Mouse (Mus musculus) midbrain, embryonic 12.5 days (tissue): Measurements from ENCODE around the gene Ap1b1. TPM values are rescaled to one million over a fixed set of nuclear protein-coding genes. Genes with fewer than 3 reads are reported as not detected.

Experiments
- ATAC-seq: fragments of 200-750 bp; cut with Nextera tagmentation; 2 replicates; pipeline ENCODE4 v1.8.0; 2017; ENCODE audit warnings: low read depth, moderate TSS enrichment, moderate library complexity; ENCODE audit not compliant: low FRiP score
- H3K27ac ChIP-seq: fragments of 300-500 bp; sonication (generic); replicated peaks from 2 replicates; pipeline ENCODE4 v1.5.1; 2016; ENCODE audit warnings: mild to moderate bottlenecking
- H3K27me3 ChIP-seq: fragments of 300-500 bp; sonication (generic); 2 replicates; pipeline ENCODE4 v1.6.1; 2016; ENCODE audit warnings: mild to moderate bottlenecking
- H3K36me3 ChIP-seq: fragments of 300-500 bp; sonication (generic); 2 replicates; pipeline ENCODE4 v1.6.1; 2016
- H3K4me1 ChIP-seq: fragments of 300-500 bp; sonication (generic); 2 replicates; pipeline ENCODE4 v1.6.1; 2016
- H3K4me2 ChIP-seq: fragments of 300-500 bp; sonication (generic); replicated peaks from 2 replicates; pipeline ENCODE4 v1.6.1; 2016; ENCODE audit warnings: mild to moderate bottlenecking, moderate library complexity
- H3K4me3 ChIP-seq: fragments of 300-500 bp; sonication (generic); 2 replicates; pipeline ENCODE4 v1.5.1; 2016; ENCODE audit warnings: mild to moderate bottlenecking
- H3K9ac ChIP-seq: fragments of 300-500 bp; sonication (generic); replicated peaks from 2 replicates; pipeline ENCODE4 v1.6.1; 2016; ENCODE audit warnings: mild to moderate bottlenecking, moderate library complexity
- H3K9me3 ChIP-seq: fragments of 300-500 bp; sonication (generic); 2 replicates; pipeline ENCODE4 v1.6.1; 2016; ENCODE audit warnings: mild to moderate bottlenecking
- WGBS: fragments of 180-500 bp; shearing (Covaris S2); methylation state at CpG from one replicate; pipeline ENCODE4 v1.1.7; 2016; 5-methylcytosine and 5-hydroxymethylcytosine counted together
- polyA plus RNA-seq: library from polyadenylated mRNA; unstranded; fragments of >200 nt; fragmentation: Nextera tagmentation; extraction: Ambion mirVana; gene quantifications from 2 replicates; pipeline ENCODE4 v1.2.1, GENCODE M21; 2016

The Ap1b1 gene
- polyA plus RNA-seq, 1 experiment from 2014 or later = 75.9 TPM

- ATAC-seq = no peak
- 83% methylated on average over 2 of the region's 2 CpGs for WGBS
- Histone ChIP-seq H3K36me3 (peaks cover 14% of the 10 kb centered on the region), H3K4me2 (no peak overlapping the region), H3K9me3 (no peaks in the 10 kb centered on the region), H3K4me3 (no peak overlapping the region), H3K9ac (no peak overlapping the region), H3K4me1 (peaks cover 6% of the 10 kb centered on the region), H3K27me3 (no peaks in the 10 kb centered on the region), H3K27ac (no peak overlapping the region)
Measured at GRCm38 (mm10) chr11:4992471-4992870, 5.8 kb downstream of the Ap1b1 start.

GRCm38 (mm10) chr11:4995676-4996075 lies 9.1 kb downstream of the Ap1b1 start:
- peaks cover 13% of the 10 kb centered on the region; the same call in 1 of the 2 replicates for H3K36me3 ChIP-seq
- H3K4me1 ChIP-seq = peaks cover 5% of the 10 kb centered on the region; the same call in 1 of the 2 replicates
- H3K4me3 ChIP-seq = no peak overlapping the region
- no peak for ATAC-seq
- H3K9me3 ChIP-seq = no peaks in the 10 kb centered on the region
- H3K27me3 ChIP-seq = no peaks in the 10 kb centered on the region
- no peak overlapping the region for H3K4me2 ChIP-seq
- no peak overlapping the region for H3K27ac ChIP-seq
- WGBS = 93% methylated on average over 3 of the region's 3 CpGs
- no peak overlapping the region for H3K9ac ChIP-seq

GRCm38 (mm10) chr11:4996621-4997199 lies 10.1 kb downstream of the Ap1b1 start:
- no peak overlapping the region for H3K9ac ChIP-seq
- H3K4me3 ChIP-seq = no peak overlapping the region
- no peak overlapping the region for H3K27ac ChIP-seq
- WGBS = 91% methylated on average over 5 of the region's 5 CpGs
- H3K36me3 ChIP-seq = peaks cover 16% of the 10 kb centered on the region; the same call in 1 of the 2 replicates
- H3K9me3 ChIP-seq = no peaks in the 10 kb centered on the region
- H3K4me1 ChIP-seq = peaks cover 5% of the 10 kb centered on the region; the same call in 1 of the 2 replicates
- H3K4me2 ChIP-seq = no peak overlapping the region
- no peaks in the 10 kb centered on the region for H3K27me3 ChIP-seq
- no peak for ATAC-seq

GRCm38 (mm10) chr11:4998352-4998751 lies 11.7 kb downstream of the Ap1b1 start:
- Histone ChIP-seq H3K4me1 (peaks cover 5% of the 10 kb centered on the region; the same call in 1 of the 2 replicates), H3K4me2 (no peak overlapping the region), H3K4me3 (no peak overlapping the region), H3K9me3 (no peaks in the 10 kb centered on the region), H3K9ac (no peak overlapping the region), H3K27ac (no peak overlapping the region), H3K36me3 (peaks cover 21% of the 10 kb centered on the region), H3K27me3 (no peaks in the 10 kb centered on the region)
- no peak for ATAC-seq
- WGBS = 39% methylated on average over 3 of the region's 3 CpGs

DNA sequence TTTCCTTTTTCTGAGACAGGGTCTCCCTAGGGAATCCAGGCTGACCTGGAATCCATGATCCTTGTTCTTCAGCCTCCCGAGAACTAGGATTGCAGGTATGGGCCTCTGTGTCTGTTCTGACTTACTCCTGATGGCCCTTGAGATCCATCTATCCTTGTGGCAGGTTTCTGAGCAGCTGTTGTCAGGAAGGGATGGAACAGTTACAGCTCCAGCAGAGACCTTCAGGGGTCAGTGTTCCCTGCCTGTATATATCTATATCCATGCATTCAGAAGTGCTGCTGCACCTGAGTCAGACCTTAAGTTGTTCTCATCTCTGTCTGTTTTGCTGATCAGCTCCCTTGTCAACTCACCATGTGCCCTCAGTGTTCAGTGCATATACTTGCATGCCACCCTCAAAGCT lies 12.1 kb downstream of the Ap1b1 start:
- no peak for ATAC-seq
- WGBS = 67% methylated on average over 1 of the region's 1 CpGs
- no peak overlapping the region for H3K27ac ChIP-seq
- H3K27me3 ChIP-seq = no peaks in the 10 kb centered on the region
- no peak overlapping the region for H3K4me3 ChIP-seq
- peaks cover 25% of the 10 kb centered on the region for H3K36me3 ChIP-seq
- no peak overlapping the region for H3K4me2 ChIP-seq
- H3K9ac ChIP-seq = no peak overlapping the region
- peaks cover 5% of the 10 kb centered on the region; the same call in 1 of the 2 replicates for H3K4me1 ChIP-seq
- H3K9me3 ChIP-seq = no peaks in the 10 kb centered on the region

GRCm38 (mm10) chr11:5000241-5000640 lies 13.6 kb downstream of the Ap1b1 start:
- Histone ChIP-seq H3K36me3 (peaks cover 26% of the 10 kb centered on the region), H3K9ac (no peak overlapping the region), H3K4me1 (peaks cover 5% of the 10 kb centered on the region; the same call in 1 of the 2 replicates), H3K9me3 (no peaks in the 10 kb centered on the region), H3K4me2 (no peak overlapping the region), H3K27ac (no peak overlapping the region), H3K4me3 (no peak overlapping the region), H3K27me3 (no peaks in the 10 kb centered on the region)
- ATAC-seq = no peak
- 100% methylated on average over 1 of the region's 1 CpGs for WGBS

GRCm38 (mm10) chr11:5002826-5003225 lies 16.2 kb downstream of the Ap1b1 start:
- ATAC-seq = no peak
- H3K4me3 ChIP-seq = no peak overlapping the region
- no peaks in the 10 kb centered on the region for H3K9me3 ChIP-seq
- no peaks in the 10 kb centered on the region for H3K27me3 ChIP-seq
- H3K4me2 ChIP-seq = no peak overlapping the region
- no peak overlapping the region for H3K27ac ChIP-seq
- peaks cover 26% of the 10 kb centered on the region for H3K36me3 ChIP-seq
- no peak overlapping the region for H3K9ac ChIP-seq
- WGBS = 89% methylated on average over 4 of the region's 4 CpGs
- peaks cover 5% of the 10 kb centered on the region; the same call in 1 of the 2 replicates for H3K4me1 ChIP-seq

DNA sequence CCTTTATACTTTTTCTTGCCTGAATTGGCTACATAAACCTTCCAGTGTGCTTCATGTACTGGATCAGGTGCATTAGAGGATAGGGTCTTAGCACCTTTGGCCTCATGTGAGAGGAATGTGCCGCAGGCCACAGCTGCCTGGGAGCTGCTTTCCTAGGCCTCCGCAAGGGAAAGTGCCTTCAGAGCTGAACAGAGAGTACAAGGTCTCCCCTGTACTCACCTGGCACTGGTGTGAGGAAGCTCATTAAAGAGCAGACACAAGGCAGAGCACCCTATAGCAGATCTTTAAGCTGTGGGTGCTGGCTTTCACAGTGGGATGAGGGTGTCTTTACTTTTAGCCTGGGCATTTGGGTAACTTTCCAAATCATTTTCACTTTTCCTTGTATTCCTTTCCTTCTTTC lies 18.9 kb downstream of the Ap1b1 start:
- Histone ChIP-seq H3K9me3 (no peaks in the 10 kb centered on the region), H3K9ac (no peak overlapping the region), H3K27me3 (no peaks in the 10 kb centered on the region), H3K36me3 (peaks cover 17% of the 10 kb centered on the region), H3K4me1 (no peaks in the 10 kb centered on the region), H3K4me3 (no peak overlapping the region), H3K4me2 (no peak overlapping the region), H3K27ac (no peak overlapping the region)
- WGBS = 87% methylated on average over 2 of the region's 2 CpGs
- ATAC-seq = no peak

GRCm38 (mm10) chr11:5007186-5007585 lies 20.6 kb downstream of the Ap1b1 start:
- Histone ChIP-seq H3K36me3 (peaks cover 22% of the 10 kb centered on the region), H3K9ac (no peak overlapping the region), H3K4me1 (no peaks in the 10 kb centered on the region), H3K4me2 (no peak overlapping the region), H3K27me3 (no peaks in the 10 kb centered on the region), H3K27ac (no peak overlapping the region), H3K9me3 (no peaks in the 10 kb centered on the region), H3K4me3 (no peak overlapping the region)
- 82% methylated on average over 1 of the region's 1 CpGs for WGBS
- ATAC-seq = no peak

DNA sequence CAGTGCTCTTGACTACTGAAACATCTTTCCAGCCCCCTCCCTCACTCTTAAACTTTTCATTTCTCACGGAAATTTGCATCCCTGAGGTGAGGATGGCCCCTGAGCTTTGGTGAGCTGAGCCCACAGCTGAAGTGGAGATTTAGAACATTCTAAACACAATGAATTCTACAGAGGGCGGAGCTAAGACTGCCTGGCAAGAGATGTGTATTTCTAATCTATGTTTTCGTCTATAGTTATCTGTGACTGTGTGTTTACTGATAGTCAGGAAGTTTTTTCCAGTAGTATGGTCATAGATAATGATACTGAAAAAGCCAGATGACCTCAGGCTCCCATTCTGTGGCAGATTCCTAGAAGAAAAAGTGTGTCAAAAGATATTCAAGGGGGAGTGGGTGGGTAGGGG lies 22.2 kb downstream of the Ap1b1 start:
- no peak overlapping the region for H3K4me3 ChIP-seq
- no peaks in the 10 kb centered on the region for H3K9me3 ChIP-seq
- ATAC-seq = no peak
- WGBS = 81% methylated on average over 3 of the region's 3 CpGs
- H3K27me3 ChIP-seq = no peaks in the 10 kb centered on the region
- H3K36me3 ChIP-seq = peaks cover 24% of the 10 kb centered on the region
- H3K4me2 ChIP-seq = no peak overlapping the region
- H3K9ac ChIP-seq = no peak overlapping the region
- H3K27ac ChIP-seq = no peak overlapping the region
- no peaks in the 10 kb centered on the region for H3K4me1 ChIP-seq

GRCm38 (mm10) chr11:5009354-5010074 lies 22.9 kb downstream of the Ap1b1 start:
- no peaks in the 10 kb centered on the region for H3K27me3 ChIP-seq
- ATAC-seq = no peak

GRCm38 (mm10) chr11:5010205-5010604 lies 23.6 kb downstream of the Ap1b1 start:
- no peak overlapping the region for H3K27ac ChIP-seq
- H3K27me3 ChIP-seq = no peaks in the 10 kb centered on the region
- no peaks in the 10 kb centered on the region for H3K9me3 ChIP-seq
- ATAC-seq = no peak
- no peaks in the 10 kb centered on the region for H3K4me1 ChIP-seq
- 84% methylated on average over 1 of the region's 1 CpGs for WGBS
- no peak overlapping the region for H3K4me3 ChIP-seq
- H3K9ac ChIP-seq = no peak overlapping the region
- peaks cover 37% of the 10 kb centered on the region for H3K36me3 ChIP-seq
- H3K4me2 ChIP-seq = no peak overlapping the region

More at GRCm38 (mm10) chr11:5009354-5010074, 22.9 kb downstream of the Ap1b1 start:
- Histone ChIP-seq H3K36me3 (peaks cover 31% of the 10 kb centered on the region), H3K27ac (no peak overlapping the region), H3K9ac (no peak overlapping the region), H3K9me3 (no peaks in the 10 kb centered on the region), H3K4me3 (no peak overlapping the region), H3K4me2 (no peak overlapping the region), H3K4me1 (no peaks in the 10 kb centered on the region)
- WGBS = 86% methylated on average over 3 of the region's 3 CpGs
